Mouse (Mus musculus) heart, adult 2 months (tissue): ENCODE data around the gene Tgds. TPM values are rescaled to one million over a fixed set of nuclear protein-coding genes. Genes with fewer than 3 reads are reported as not detected.

ENCODE experiments used
- DNase-seq, 2 experiments: peaks; one replicate each; pipeline ENCODE4 v3.0.0; 2021
- H3K27ac ChIP-seq: fragments of 200-600 bp; 2 replicates; pipeline ENCODE4 v1.8.1; 2022
- H3K27me3 ChIP-seq: fragments of 200-500 bp; 2 replicates; pipeline ENCODE4 v1.6.1; 2012; ENCODE audit warnings: mild to moderate bottlenecking, low read length, inconsistent platforms, mixed read lengths; ENCODE audit not compliant: control insufficient read depth, insufficient read depth
- H3K36me3 ChIP-seq: fragments of 200-500 bp; 2 replicates; pipeline ENCODE4 v1.6.1; 2012; ENCODE audit warnings: low read length, inconsistent platforms; ENCODE audit not compliant: control insufficient read depth, insufficient read depth
- H3K4me1 ChIP-seq: fragments of 200-500 bp; 2 replicates; pipeline ENCODE4 v1.6.1; 2011; ENCODE audit warnings: low read length; ENCODE audit not compliant: control insufficient read depth, insufficient read depth
- H3K4me3 ChIP-seq: fragments of 200-600 bp; 2 replicates; pipeline ENCODE4 v1.8.1; 2022
- H3K79me2 ChIP-seq: fragments of 200-500 bp; replicated peaks from 2 replicates; pipeline ENCODE4 v1.6.1; 2012; ENCODE audit warnings: mild to moderate bottlenecking, inconsistent platforms, low read length, moderate library complexity, mixed read lengths; ENCODE audit not compliant: control insufficient read depth, insufficient read depth
- H3K9ac ChIP-seq: fragments of 200-500 bp; 2 replicates; pipeline ENCODE4 v1.6.1; 2012; ENCODE audit warnings: low read depth, mild to moderate bottlenecking, control low read depth, inconsistent platforms, low read length, mixed read lengths
- CTCF ChIP-seq: fragments of 200-600 bp; IDR thresholded peaks from 2 replicates; pipeline ENCODE4 v1.8.1; 2022; ENCODE audit warnings: antibody characterized with exemption, mild to moderate bottlenecking, moderate library complexity
- EP300 ChIP-seq: fragments of 200-500 bp; IDR thresholded peaks from 2 replicates; pipeline ENCODE4 v1.6.1; 2011; ENCODE audit warnings: low read depth, low read length, control low read depth; ENCODE audit not compliant: insufficient read depth
- POLR2A ChIP-seq: fragments of 200-500 bp; IDR thresholded peaks from 2 replicates; pipeline ENCODE4 v1.6.1; 2011; ENCODE audit warnings: mild to moderate bottlenecking, low read depth, low read length, control low read depth; ENCODE audit not compliant: insufficient read depth
- WGBS: fragments of 180-500 bp; shearing (Covaris S2); methylation state at CpG from one replicate; pipeline ENCODE4 v1.1.7; 2018; 5-methylcytosine and 5-hydroxymethylcytosine counted together
- intact Hi-C: fragments of 180-260 bp; cut with DNase I; formaldehyde crosslinking; loops from one replicate; pipeline ENCODE4 v1.15.1; 2025
- polyA plus RNA-seq: library from polyadenylated mRNA; depleted of rRNA; stranded (reverse); fragments of >200 nt; gene quantifications from 2 replicates; pipeline ENCODE4 v1.2.3, GENCODE M21; 2012
- total RNA-seq, 2 experiments: library from RNA; stranded (reverse); gene quantifications; 2 replicates each; pipeline ENCODE4 v1.2.3; 2021

Tgds gene
- total and polyA plus RNA-seq, 3 experiments: 6.4 to 10.3 (median 8.7) TPM

DNA sequence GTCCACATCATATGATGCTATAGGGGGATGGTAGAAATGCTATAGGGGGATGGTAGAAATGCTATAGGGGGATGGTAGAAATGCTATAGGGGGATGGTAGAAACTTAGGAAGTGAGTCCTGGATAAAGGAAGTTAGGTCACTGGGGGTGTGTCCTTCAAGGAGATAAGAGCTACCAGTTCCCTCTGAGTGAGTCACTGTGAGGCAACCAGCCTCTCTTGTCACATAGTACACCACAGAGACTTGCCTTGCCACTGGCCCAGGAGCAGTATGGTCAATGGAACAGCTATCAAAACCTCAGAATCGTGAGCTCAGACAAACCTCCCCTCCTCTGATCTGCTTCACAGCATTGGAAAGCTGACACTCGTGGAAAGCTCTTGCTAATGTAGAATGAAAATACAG is 34.3 kb downstream of the Tgds start:
- 60% methylated on average over 2 of the region's 2 CpGs for WGBS

DNA sequence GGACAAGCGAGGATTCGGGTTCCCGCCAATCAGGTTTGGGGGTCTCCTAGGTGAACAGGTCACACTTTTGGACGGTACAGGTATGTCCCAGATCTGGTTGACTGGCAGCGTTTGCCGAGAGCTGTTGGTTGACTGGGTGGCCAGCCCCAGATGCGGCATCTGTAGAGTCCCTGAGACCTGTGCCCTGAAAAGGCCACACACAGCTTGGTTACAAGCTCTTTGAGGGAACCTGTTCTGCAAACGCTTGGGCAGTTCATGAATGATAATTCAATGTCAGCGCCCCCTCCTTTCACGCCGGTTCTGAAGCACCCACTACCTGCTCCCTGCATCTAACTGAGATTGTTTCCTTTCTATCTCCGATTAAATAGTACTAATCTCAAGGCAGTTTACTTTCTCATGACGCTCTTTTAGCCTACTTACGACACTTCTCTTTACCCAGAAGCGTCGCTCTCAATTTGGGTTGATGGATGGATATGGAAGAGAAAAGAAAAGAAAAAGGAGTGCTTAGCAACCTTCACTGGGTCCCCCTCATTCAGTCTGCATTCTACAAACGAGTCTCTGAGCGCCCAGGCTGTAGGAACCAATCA is 42.7 kb downstream of the Tgds start:
- 5% methylated on average over 18 of the region's 18 CpGs for WGBS
- H3K4me1 ChIP-seq: peaks cover 1% of the 10 kb centered on the region; the same call in 1 of the 2 replicates
- TF ChIP-seq POLR2A (no peak), EP300 (no peak), CTCF (no peak)
- H3K36me3 ChIP-seq: no peaks in the 10 kb centered on the region
- no peaks in the 10 kb centered on the region for H3K79me2 ChIP-seq
- peak overlapping the region; percentile 81 for H3K4me3 ChIP-seq
- peak overlapping the region; percentile 89 for H3K27ac ChIP-seq
- intact Hi-C loops: loop anchor here (1.0 to 5.0 kb wide), 3 partner anchors 42 to 83 kb away; partner anchors contain the start of gene Tgds
- no peak for DNase-seq
- no peaks in the 10 kb centered on the region for H3K27me3 ChIP-seq
- H3K9ac ChIP-seq: peak overlapping the region; percentile 69

More for the DNA sequence above, 34.3 kb downstream of the Tgds start:
- Histone ChIP-seq H3K27me3 (no peaks in the 10 kb centered on the region), H3K79me2 (no peaks in the 10 kb centered on the region), H3K4me3 (no peak overlapping the region), H3K27ac (no peak overlapping the region), H3K36me3 (no peaks in the 10 kb centered on the region), H3K4me1 (no peaks in the 10 kb centered on the region), H3K9ac (no peak overlapping the region)
- intact Hi-C loops: no loop called here
- no peak for TF ChIP-seq POLR2A
- TF ChIP-seq CTCF: no peak
- TF ChIP-seq EP300: no peak
- no peak for DNase-seq

GRCm38 (mm10) chr14:118089215-118089805 is 43.2 kb downstream of the Tgds start:
- Histone ChIP-seq H3K9ac (peak overlapping the region; percentile 71), H3K79me2 (no peaks in the 10 kb centered on the region), H3K4me3 (peak overlapping the region; percentile 81), H3K27ac (peak overlapping the region; percentile 89), H3K4me1 (peaks cover 1% of the 10 kb centered on the region; the same call in 1 of the 2 replicates), H3K27me3 (no peaks in the 10 kb centered on the region), H3K36me3 (no peaks in the 10 kb centered on the region)
- whole genome bisulfite sequencing: under 1% methylated on average over 44 of the region's 44 CpGs
- DNase-seq: peak; percentile 94 to 95
- intact Hi-C loops: loop anchor here (1.0 to 5.0 kb wide), 3 partner anchors 43 to 82 kb away; partner anchors contain the start of gene Tgds
- peak; percentile 62 for TF ChIP-seq POLR2A
- no peak for TF ChIP-seq CTCF
- TF ChIP-seq EP300: peak; percentile 81; the same call in 1 of the 2 replicates

GRCm38 (mm10) chr14:118088437-118089207 is 43.9 kb downstream of the Tgds start:
- no peaks in the 10 kb centered on the region for H3K79me2 ChIP-seq
- intact Hi-C loops: loop anchor here (1.0 to 5.0 kb wide), 4 partner anchors 19 to 81 kb away; partner anchors contain the start of gene Tgds
- H3K9ac ChIP-seq: peak overlapping the region; percentile 71
- H3K27me3 ChIP-seq: no peaks in the 10 kb centered on the region
- H3K4me1 ChIP-seq: peaks cover 1% of the 10 kb centered on the region; the same call in 1 of the 2 replicates
- H3K4me3 ChIP-seq: peak overlapping the region; percentile 81
- H3K36me3 ChIP-seq: no peaks in the 10 kb centered on the region
- no peak for DNase-seq
- TF ChIP-seq CTCF (no peak), POLR2A (no peak), EP300 (no peak)
- peak overlapping the region; percentile 89 for H3K27ac ChIP-seq
- WGBS: 6% methylated on average over 22 of the region's 22 CpGs

GRCm38 (mm10) chr14:118086271-118087035 is 46.1 kb downstream of the Tgds start:
- intact Hi-C loops: loop anchor here (5.0 kb wide), 1 partner anchor 79 kb away; no protein-coding TSS in a partner anchor
- DNase-seq: no peak
- 40% methylated on average over 5 of the region's 5 CpGs for WGBS
- Histone ChIP-seq H3K79me2 (no peaks in the 10 kb centered on the region), H3K36me3 (no peaks in the 10 kb centered on the region), H3K27me3 (no peaks in the 10 kb centered on the region), H3K4me3 (no peak overlapping the region), H3K9ac (no peak overlapping the region), H3K4me1 (peaks cover 1% of the 10 kb centered on the region; the same call in 1 of the 2 replicates), H3K27ac (no peak overlapping the region)
- TF ChIP-seq EP300 (no peak), CTCF (no peak), POLR2A (no peak)
